Mouse (Mus musculus): Measurements from ENCODE around the gene Ccdc15. TPM values are rescaled to one million over a fixed set of nuclear protein-coding genes. Genes with fewer than 3 reads are reported as not detected.

Ccdc15 gene
- total and polyA plus RNA-seq, 2 experiments: 0.59 to 2.1 TPM

DNA sequence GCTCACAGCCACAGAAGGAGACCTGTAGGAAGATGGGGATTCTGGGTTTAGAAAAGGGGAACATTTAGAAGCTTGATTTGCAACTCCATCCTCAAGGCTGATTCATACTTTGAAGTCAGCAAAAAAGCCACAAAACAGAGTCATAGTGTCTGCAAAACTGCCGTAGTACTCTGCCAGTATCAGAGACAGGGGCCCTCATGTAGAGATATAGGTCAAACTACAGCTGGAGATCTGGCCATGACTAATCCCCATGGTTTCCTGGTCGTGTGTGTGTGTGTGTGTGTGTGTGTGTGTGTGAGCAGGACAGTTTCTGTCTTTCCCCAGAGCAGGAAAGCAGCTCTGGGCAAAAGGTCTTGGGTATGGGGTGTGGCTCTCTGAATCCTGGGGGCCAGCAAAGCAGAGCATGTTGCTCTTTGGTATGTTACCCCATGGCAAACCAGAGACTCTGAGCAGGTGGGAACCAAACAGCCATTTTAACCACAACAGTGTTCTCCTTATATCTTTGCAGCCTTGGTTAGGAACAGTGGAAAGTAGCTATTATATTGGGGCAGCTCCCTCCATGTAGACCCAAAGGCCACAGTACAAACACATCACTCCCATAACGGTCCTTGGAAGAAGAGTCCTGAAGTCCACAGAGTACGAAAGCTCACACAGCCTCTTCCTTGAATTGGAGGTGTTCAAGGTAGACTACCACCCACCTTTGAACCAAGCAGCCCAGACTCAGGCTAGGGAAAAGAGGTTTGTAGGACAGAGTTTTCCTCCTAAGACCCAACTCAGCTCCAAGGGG lies 112.1 kb downstream of the Ccdc15 start:
- Histone ChIP-seq H3K9ac (ENCODE audit: low read depth, low read length) (no peak overlapping the region), H3K79me2 (ENCODE audit: control insufficient read depth, insufficient read depth, low read length) (no peaks in the 10 kb centered on the region), H3K27ac (replicated peaks; ENCODE audit: insufficient read depth, low read depth, low read length) (no peak overlapping the region), H3K4me3 (ENCODE audit: insufficient read depth, low read depth, low read length) (no peak overlapping the region), H3K36me3 (ENCODE audit: control insufficient read depth, insufficient read depth, low read length) (no peaks in the 10 kb centered on the region), H3K27me3 (ENCODE audit: control insufficient read depth, insufficient read depth, low read length) (no peaks in the 10 kb centered on the region), H3K4me1 (ENCODE audit: control insufficient read depth, insufficient read depth, low read length) (no peaks in the 10 kb centered on the region)
- TF ChIP-seq POLR2A (IDR thresholded peaks at IDR 0.05; ENCODE audit: extremely low read depth, insufficient read depth, low read length) (no peak), CTCF (IDR thresholded peaks at IDR 0.05; ENCODE audit: low read depth, low read length) (no peak)
- no peak for DNase-seq (ENCODE audit: extremely low read depth, low read depth, low spot score)
- WGBS: 54% methylated on average over 4 of the region's 4 CpGs

DNA sequence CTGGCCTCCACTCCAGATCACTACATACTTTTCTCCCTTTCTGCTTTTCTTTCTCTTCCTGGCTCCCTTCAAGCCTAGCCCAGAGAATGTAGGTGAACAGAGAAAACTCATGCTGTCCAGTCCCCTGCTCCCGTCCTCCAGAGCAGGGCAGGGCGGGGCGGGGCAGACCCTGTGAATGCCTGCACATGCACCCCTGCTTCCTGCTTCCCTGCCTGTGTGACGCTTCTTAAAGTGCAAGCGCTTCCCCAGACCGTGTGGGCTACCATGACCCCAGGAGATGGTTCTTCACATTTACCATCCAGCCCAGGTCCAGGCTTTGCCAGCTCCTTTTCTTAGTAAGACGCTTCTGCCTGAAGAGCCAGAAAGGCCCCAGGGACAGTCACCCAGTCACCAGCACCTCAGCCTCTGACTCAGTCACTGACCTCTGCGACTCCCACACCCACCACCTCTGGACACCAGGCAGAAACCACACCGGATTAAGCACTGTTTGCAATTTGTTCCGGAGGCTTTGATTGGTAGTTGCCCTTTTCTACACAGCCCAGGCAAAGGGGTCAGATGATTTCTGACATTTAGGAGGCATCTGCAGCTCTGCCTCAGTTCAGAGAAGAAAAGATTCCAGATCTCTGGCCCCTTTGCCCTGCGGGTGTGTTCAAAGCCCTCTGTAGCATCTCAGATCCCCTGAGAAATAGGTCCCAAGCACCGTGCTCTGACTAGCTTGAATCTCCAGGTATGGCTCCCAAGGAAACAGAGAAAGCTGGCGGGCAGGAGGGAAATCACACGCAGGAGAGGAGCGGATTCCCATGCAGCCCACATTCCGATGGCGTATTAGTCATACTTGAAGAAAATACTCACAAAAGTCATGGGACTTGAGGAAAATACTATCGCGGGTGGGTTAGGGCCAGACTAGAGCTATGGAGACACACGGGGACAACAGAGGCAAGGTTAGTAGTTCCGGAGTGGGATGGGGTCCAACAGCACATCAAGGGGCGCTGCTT lies 115.7 kb downstream of the Ccdc15 start:
- DNase-seq (ENCODE audit: extremely low read depth, low read depth, low spot score): no peak
- WGBS: 86% methylated on average over 22 of the region's 22 CpGs
- Histone ChIP-seq H3K9ac (ENCODE audit: low read depth, low read length) (no peak overlapping the region), H3K36me3 (ENCODE audit: control insufficient read depth, insufficient read depth, low read length) (no peaks in the 10 kb centered on the region), H3K4me1 (ENCODE audit: control insufficient read depth, insufficient read depth, low read length) (no peaks in the 10 kb centered on the region), H3K27me3 (ENCODE audit: control insufficient read depth, insufficient read depth, low read length) (no peaks in the 10 kb centered on the region), H3K79me2 (ENCODE audit: control insufficient read depth, insufficient read depth, low read length) (no peaks in the 10 kb centered on the region), H3K4me3 (ENCODE audit: insufficient read depth, low read depth, low read length) (no peak overlapping the region), H3K27ac (replicated peaks; ENCODE audit: insufficient read depth, low read depth, low read length) (no peak overlapping the region)
- TF ChIP-seq POLR2A (IDR thresholded peaks at IDR 0.05; ENCODE audit: extremely low read depth, insufficient read depth, low read length) (no peak), CTCF (IDR thresholded peaks at IDR 0.05; ENCODE audit: low read depth, low read length) (no peak)

DNA sequence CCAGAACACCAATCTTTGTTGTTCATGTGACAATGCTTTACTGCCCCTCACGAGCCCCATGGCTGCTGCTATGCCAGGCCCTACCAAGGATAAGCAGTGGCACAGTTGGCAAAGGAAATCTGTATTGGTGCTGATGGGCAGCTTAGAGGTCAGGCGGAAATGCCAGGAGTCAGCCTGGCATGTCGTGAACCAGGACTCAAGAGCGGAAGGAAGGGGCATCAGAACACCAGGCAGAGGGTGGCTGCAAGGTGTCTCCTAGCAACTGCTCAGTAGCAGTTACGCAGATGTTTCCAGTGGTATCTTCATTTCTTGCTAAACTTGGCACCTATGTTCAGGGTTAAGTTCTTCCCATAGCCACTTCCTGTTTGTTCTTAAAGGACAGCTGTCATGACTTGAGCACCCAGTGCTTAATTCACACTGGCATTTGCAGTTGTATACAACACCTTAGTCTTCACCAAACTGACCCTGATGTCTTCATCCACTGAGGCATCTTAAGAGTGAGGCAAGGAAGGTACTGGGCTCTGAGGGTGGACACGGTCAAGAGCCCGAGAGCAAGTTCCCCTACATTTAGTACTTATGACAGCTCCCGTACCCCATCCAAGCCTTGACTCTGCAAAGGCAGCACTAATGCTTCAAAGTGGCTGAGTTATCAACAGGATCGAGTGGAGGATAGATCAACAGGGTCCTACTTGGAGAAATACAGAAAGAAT lies 117.6 kb downstream of the Ccdc15 start:
- Histone ChIP-seq H3K27me3 (ENCODE audit: control insufficient read depth, insufficient read depth, low read length) (no peaks in the 10 kb centered on the region), H3K4me3 (ENCODE audit: insufficient read depth, low read depth, low read length) (no peak overlapping the region), H3K4me1 (ENCODE audit: control insufficient read depth, insufficient read depth, low read length) (no peaks in the 10 kb centered on the region), H3K79me2 (ENCODE audit: control insufficient read depth, insufficient read depth, low read length) (no peaks in the 10 kb centered on the region), H3K9ac (ENCODE audit: low read depth, low read length) (no peak overlapping the region), H3K36me3 (ENCODE audit: control insufficient read depth, insufficient read depth, low read length) (no peaks in the 10 kb centered on the region), H3K27ac (replicated peaks; ENCODE audit: insufficient read depth, low read depth, low read length) (no peak overlapping the region)
- no peak for TF ChIP-seq CTCF (IDR thresholded peaks at IDR 0.05; ENCODE audit: low read depth, low read length)
- TF ChIP-seq POLR2A (IDR thresholded peaks at IDR 0.05; ENCODE audit: extremely low read depth, insufficient read depth, low read length): no peak
- WGBS: 91% methylated on average over 9 of the region's 9 CpGs
- DNase-seq (ENCODE audit: extremely low read depth, low read depth, low spot score): no peak

DNA sequence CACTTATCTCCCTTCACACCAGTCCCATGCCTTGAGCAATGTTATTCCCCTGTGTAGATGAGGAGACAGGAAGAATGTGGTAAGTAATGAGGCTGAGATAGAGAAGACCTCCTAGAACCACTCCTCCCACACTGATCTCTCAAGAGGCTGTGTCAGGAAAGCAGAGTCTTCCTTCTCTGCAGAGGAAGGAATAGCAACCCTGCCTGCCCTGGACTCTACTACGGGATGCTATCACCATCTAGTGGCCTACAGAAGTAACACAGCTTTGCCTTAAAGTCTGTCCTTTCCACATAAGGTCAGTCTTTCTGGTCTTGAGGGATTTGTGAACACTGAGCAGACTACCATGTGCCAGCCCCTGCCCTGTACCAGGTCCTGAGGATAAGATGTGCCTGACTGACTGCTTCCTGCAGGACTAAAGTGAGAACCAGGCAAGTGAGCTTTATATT lies 118.3 kb downstream of the Ccdc15 start:
- peak; percentile 45 for DNase-seq (ENCODE audit: extremely low read depth, low read depth, low spot score)
- 6% methylated on average over 1 of the region's 1 CpGs for WGBS
- no peaks in the 10 kb centered on the region for H3K27me3 ChIP-seq (ENCODE audit: control insufficient read depth, insufficient read depth, low read length)
- TF ChIP-seq CTCF (IDR thresholded peaks at IDR 0.05; ENCODE audit: low read depth, low read length) (peak; percentile 68), POLR2A (IDR thresholded peaks at IDR 0.05; ENCODE audit: extremely low read depth, insufficient read depth, low read length) (no peak)
- no peaks in the 10 kb centered on the region for H3K36me3 ChIP-seq (ENCODE audit: control insufficient read depth, insufficient read depth, low read length)
- no peaks in the 10 kb centered on the region for H3K4me1 ChIP-seq (ENCODE audit: control insufficient read depth, insufficient read depth, low read length)
- no peak overlapping the region for H3K4me3 ChIP-seq (ENCODE audit: insufficient read depth, low read depth, low read length)
- no peak overlapping the region for H3K27ac ChIP-seq (replicated peaks; ENCODE audit: insufficient read depth, low read depth, low read length)
- H3K9ac ChIP-seq (ENCODE audit: low read depth, low read length): no peak overlapping the region
- no peaks in the 10 kb centered on the region for H3K79me2 ChIP-seq (ENCODE audit: control insufficient read depth, insufficient read depth, low read length)

Other genes starting within 250 kb of the Ccdc15 start
- 0.09 and 0.13 TPM in 2 replicates for gene Pknox2, start 201.0 kb downstream of the Ccdc15 start, total RNA-seq (2014; rRNA removed)
- gene Pknox2, start 201.0 kb downstream of the Ccdc15 start, polyA plus RNA-seq (2012; rRNA removed): 0.42 and 0.46 TPM in 2 replicates
- 1.4 and 2.1 TPM in 2 replicates for gene Tmem218, start 140.2 kb downstream of the Ccdc15 start, total RNA-seq (2014; rRNA removed)
- 1.1 and 1.9 TPM in 2 replicates for gene Tmem218, start 140.2 kb downstream of the Ccdc15 start, polyA plus RNA-seq (2012; rRNA removed)
- gene Slc37a2, start 92.7 kb downstream of the Ccdc15 start, total RNA-seq (2014; rRNA removed): 1.8 TPM in 2 replicates
- 1.7 TPM in 2 replicates for gene Slc37a2, start 92.7 kb downstream of the Ccdc15 start, polyA plus RNA-seq (2012; rRNA removed)
- gene Hepacam, start 18.9 kb upstream of the Ccdc15 start, total RNA-seq (2014; rRNA removed): not detected in 2 replicates
- gene Hepacam, start 18.9 kb upstream of the Ccdc15 start, polyA plus RNA-seq (2012; rRNA removed): 0.02 TPM in 1 of 2 replicates, not detected in the other
- gene Robo4, start 53.5 kb upstream of the Ccdc15 start, total RNA-seq (2014; rRNA removed): 3.6 and 6.8 TPM in 2 replicates
- 5.0 and 7.4 TPM in 2 replicates for gene Robo4, start 53.5 kb upstream of the Ccdc15 start, polyA plus RNA-seq (2012; rRNA removed)
- gene Robo3, start 84.8 kb upstream of the Ccdc15 start, total RNA-seq (2014; rRNA removed): 0.07 TPM in 1 of 2 replicates, not detected in the other
- gene Robo3, start 84.8 kb upstream of the Ccdc15 start, polyA plus RNA-seq (2012; rRNA removed): 0.41 and 0.67 TPM in 2 replicates
- 10.3 and 11.7 TPM in 2 replicates for gene Msantd2, start 140.9 kb upstream of the Ccdc15 start, total RNA-seq (2014; rRNA removed)
- 8.3 and 16.2 TPM in 2 replicates for gene Msantd2, start 140.9 kb upstream of the Ccdc15 start, polyA plus RNA-seq (2012; rRNA removed)
- 7.7 and 13.5 TPM in 2 replicates for gene Esam, start 179.6 kb upstream of the Ccdc15 start, total RNA-seq (2014; rRNA removed)
- gene Esam, start 179.6 kb upstream of the Ccdc15 start, polyA plus RNA-seq (2012; rRNA removed): 6.3 and 8.8 TPM in 2 replicates
- gene Vsig2, start 190.8 kb upstream of the Ccdc15 start, total RNA-seq (2014; rRNA removed): 1.5 and 1.6 TPM in 2 replicates
- gene Vsig2, start 190.8 kb upstream of the Ccdc15 start, polyA plus RNA-seq (2012; rRNA removed): 0.78 and 1.5 TPM in 2 replicates
- gene Nrgn, start 204.5 kb upstream of the Ccdc15 start, total RNA-seq (2014; rRNA removed): 0.09 TPM in 1 of 2 replicates, not detected in the other
- 0.25 and 0.86 TPM in 2 replicates for gene Nrgn, start 204.5 kb upstream of the Ccdc15 start, polyA plus RNA-seq (2012; rRNA removed)
- gene Siae, start 207.3 kb upstream of the Ccdc15 start, total RNA-seq (2014; rRNA removed): 27.5 and 27.9 TPM in 2 replicates
- 17.4 and 17.7 TPM in 2 replicates for gene Siae, start 207.3 kb upstream of the Ccdc15 start, polyA plus RNA-seq (2012; rRNA removed)

All from liver, adult 2 months (tissue).